Mouse (Mus musculus): ENCODE measurements around the gene Mdga2.

DNA sequence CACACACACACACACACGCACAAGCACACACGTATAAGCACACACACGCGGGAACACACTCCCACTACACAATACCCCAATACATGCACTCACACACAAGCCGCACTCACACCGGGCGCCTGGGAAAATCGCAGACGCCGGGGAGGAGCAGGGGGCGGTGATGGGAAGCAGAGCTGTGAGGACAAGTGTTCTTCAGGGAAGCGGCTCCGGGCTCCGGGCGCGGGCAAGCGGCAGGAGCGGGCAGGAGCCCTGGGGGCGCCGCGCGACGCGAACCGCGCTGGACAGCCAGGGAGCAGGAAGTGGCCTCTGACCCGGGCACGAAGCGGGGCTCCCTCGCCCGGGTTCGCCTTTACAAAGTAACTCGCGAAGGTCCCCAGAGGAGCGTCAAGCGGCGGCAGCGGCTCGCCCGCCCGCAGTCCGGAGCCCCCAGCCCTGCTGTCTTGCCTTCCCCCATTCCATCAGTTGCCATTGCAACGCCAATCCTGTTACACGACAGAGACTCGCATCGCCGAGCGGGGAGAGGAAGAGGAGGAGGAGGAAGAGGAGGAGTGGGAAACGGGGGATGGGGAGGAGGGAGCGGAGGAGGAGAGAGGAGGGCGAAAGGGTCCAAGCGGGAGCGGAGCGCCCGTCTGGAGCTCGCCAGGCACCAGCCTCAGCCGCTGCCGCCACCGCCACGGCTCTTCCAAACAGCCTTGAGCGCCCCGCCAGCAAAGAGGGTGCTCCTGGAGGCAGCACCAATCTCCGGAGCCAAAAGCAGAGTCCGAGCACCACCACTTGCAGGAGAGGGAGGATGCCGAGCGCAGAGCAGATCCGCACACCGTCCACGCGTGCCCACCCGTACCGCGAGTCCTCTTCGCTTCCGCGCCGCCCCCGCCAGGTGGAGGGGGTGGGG, 774 bp downstream of the Mdga2 start:
- no peak for TF ChIP-seq EP300 (IDR thresholded peaks at IDR 0.05; ENCODE audit: low read depth)
- no peak for TF ChIP-seq CTCF (IDR thresholded peaks at IDR 0.05; ENCODE audit: low read depth)

Data from liver, postnatal 0 days (tissue).